Mouse (Mus musculus) cerebellum, postnatal 14 days (tissue): ENCODE data around the gene Rnpepl1.
"Not testable (repeated sequence)": the region's sequence is repeated elsewhere in the genome, so short reads cannot be mapped to it uniquely, and the experiment has no call there.

Experiments used
- DNase-seq, 2 experiments: peaks; one replicate each; pipeline ENCODE4 v3.0.0; 2021; ENCODE audit warnings: mixed read lengths in 2 of 2

Rnpepl1 gene

DNA sequence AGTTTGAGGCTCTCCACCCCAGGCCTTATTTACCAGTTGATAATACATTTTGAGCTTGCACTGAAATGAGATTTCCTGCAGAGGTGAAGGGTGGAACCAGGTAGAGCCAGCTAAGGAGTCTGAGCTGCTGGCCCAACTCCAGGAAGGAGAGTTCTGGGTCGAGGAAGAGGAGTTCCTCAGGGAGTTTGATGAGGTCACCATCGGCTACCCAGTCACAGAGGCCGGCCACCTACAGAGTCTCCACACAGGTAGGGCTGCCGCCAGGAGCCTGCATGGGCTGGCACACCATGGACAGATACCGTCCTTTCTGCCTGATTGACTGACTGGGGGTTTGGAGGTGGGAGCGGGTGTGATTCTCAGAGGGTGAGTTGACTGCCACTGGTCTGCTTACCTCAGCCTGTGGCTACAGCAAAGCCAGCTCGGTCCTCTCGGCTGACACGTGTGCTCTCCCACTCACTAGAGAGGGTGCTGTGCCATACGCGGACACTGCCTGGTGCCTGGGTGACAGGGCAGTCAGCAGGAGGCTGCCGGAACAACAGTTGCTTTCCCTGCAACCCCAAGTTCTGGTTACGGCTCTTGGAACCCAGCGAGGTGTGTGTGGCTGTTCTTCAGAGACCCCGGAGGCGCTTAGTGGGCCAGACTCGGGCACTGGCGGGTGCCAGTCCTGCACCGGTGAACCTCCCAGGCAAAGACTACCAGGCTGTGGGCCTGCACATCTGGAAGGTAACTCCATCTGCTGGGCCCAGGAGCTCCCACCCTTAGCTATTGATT, 32.8 kb downstream of the Rnpepl1 start:
- no peak for DNase-seq

DNA sequence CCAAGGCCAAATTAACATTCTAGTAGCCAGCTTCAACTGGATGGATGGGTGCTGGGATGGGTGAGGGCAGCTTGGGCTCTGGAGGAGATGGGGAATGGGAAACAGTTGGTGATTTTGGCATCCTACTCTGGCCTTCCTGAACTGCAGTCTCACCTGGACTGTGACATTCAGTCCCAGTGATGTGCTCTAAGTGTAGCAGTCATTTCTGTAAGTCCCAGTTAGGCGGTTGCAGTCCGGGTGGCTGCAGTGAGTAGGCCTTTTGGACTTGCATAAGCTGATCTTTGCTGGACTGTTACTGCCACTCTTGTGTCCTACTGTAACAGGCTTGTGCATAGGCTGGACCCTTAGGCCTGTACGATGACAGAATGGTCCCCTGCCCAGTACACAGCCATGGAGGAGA, 37.4 kb downstream of the Rnpepl1 start:
- DNase-seq: no peak

DNA sequence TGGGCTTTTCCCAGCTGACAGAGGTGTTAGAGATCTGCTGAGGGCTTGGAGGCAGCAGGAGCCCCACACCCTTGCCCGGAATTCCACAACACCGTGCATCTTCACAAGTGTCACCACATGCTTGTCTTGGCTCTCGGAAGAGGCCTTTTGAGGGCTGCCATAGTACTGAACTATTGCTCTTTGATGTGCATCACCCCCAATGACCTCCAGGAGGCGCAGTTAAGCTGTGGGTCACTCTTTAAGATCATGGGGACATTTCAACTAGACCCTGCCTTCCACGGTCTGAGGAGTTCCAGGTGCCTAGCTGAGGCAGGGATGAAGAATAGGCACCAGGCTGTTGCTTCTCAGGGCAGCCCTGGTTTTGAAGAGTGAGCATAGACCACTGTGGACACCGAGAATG, 38.8 kb downstream of the Rnpepl1 start:
- peak; percentile 33 to 56 for DNase-seq

DNA sequence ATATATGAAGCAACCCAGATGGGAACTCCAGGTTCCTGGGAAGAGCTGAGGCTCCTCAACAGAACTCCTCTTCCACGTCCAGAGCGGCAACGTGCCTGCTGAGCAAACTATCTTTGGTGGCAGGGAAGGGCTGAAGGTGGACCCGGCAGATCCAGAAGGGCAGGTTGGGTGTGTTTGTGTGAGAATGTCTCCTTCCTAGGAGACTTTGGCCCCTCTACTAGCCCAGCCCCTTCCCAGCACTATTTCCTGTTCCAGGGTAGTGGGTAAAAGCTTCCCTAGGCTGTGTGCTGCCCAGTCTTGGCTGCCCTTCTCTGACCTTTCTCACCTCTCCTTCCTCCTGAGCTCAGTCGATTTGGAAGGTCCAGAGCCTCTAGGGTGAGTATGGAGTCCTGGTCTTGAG, 40.0 kb downstream of the Rnpepl1 start, which contains the start of gene Gpr35:
TSS of gene Gpr35 (plus strand) at position 259 of the 400 bp plus-strand sequence.
- no peak for DNase-seq

DNA sequence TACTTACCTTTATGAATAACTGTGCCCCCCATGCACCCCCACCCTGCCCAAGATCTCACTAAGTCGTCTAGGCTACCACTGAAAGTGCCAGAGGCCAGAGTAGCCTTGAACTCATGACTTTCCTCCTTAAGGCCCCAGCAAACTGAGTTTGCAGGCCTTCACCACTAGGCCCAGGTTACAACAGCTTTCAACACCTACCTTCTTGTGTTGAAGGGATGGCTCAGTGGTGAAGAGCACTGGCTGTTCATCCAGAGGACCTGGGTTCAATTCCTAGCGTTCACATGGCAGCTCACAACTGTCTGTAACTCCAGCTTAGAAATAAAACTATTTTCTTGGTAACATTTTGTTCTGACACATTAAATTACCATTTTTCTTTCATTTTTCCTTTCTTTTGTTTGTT, 43.1 kb downstream of the Rnpepl1 start:
- DNase-seq: no peak

DNA sequence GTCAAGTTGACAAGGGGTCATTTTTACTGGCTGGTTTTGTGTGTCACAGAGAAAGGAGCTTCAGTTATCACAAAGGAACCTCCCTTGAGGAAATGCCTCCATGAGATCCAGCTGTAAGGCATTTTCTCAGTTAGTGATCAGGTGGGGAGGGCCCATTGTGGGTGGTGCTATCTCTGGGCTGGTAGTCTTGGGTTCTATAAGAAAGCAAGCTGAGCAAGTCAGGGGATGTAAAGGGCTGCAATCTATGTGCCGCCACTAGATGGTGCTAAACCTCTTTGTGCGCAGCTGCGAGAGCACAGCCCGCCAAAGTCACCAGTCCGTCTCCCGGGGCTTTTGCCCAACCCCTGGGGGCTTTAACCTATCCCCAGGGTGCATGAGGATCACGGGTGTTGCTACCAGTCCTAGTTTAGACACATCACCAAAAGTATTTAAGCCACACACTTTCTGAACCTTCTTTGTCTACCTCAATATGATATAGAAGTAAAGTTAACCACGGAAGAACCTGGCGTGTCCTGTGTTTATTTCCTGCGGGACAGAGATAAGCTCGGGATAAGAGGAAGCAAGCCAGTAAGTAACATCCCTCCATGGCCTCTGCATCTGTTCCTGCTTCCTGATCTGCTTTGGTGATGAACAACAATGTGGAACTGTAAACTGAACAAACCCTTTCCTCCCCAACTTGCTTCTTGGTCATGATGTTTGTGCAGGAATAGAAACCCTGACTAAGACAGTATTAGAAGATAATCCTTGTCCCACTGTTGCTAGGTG, 46.2 kb downstream of the Rnpepl1 start:
- DNase-seq: peak; percentile 80 to 83

DNA sequence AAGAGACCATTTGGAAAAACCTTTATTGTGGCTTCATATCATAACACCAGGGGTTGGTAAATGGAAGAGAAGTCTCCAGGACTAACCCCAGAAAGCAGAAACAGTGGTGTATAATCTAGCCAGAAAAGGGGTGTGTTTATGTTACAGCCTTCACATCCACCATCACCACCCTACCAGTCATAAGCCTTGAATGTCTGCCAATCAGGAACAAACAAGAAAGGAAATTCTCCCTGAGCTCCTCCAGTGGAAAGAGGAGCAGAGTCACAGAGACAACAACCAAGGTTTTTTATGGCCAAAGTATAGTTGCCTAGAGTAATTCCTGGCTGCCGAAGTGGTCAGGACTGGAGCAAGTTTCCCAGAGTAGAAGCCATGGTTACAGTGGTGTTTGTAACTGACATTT, 48.4 kb downstream of the Rnpepl1 start:
- no peak for DNase-seq

DNA sequence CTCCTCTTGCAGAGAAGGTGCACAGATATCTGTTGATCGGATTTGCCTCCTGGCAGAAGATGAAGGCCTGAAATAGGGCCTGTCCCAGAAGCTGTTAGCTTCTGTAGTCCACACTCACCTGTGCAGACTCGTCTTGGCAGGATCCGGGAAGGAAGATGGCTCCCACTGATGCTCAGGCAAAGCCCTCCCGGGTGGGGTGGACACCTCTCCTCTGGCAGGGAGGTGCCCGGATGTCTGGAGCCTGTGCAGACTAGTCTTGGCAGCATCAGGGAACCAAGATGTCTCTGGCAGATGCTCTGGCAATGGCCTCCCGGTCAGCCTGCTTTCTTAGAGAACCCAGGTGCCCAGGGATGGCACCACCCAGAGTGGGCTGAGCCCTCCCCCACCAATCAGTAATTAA, 60.2 kb downstream of the Rnpepl1 start:
- DNase-seq: not testable (repeated sequence)

DNA sequence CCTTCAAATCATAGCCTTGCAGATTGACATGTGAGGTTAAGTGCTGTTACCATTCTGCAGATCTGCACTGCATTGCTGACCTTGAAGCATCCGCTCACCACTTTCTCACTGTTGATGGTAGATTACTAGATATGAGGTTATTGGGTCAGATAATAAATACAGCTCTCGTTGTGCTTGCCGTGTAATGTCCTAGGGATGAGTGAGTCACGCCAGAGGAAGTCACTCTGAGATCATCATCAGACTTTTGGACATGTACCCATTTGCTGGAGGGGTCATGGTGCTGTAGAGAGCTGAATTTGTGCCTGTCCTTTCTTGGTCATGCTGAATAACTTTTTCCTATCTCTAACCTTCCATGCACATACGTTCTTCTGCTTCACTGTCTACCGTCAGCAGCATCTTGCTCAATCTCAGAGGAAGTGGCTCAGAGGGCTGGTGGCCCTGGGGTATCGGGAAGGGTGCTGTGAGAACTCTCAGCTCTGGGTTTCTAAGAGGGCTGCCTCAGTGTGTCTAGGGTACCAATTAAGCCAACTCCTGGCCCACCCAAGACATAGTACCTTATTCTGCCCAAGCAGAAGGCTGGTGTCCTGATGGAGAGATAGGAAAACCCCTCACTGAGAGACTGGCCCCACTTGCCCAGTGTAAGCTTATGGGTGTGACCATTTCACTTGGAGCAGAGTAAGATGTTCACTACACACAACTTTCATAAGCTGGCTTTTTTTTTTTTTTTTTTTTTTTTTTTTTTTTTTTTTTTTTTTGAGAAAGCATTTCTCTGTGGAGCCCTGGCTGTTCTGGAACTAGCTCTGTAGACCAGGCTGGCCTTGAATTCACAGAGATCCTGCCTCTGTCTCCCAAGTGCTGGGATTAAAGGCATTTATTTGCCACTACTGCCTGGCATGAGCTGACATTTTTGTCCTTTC, 61.6 kb downstream of the Rnpepl1 start:
- no peak for DNase-seq

DNA sequence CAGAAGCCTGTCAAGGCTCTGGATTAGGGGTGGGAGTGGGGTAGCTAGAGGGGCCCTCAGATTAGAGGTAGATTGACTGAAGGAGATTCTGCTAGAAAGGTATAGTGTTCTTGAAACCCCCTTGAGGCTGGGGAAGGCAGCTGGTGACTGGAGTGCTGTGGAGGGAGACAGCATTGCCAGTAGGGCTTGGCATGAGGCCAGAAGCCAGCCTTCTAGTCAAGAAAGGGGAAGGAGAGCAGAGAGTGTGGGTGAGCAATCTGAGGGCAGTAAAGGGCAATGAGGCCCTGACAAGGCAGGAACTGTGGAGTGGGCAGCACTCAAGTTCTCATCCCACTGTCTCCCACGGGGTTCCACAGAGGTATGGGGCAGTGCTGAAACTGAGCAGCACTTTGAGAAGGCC, 62.3 kb downstream of the Rnpepl1 start:
- peak; percentile 34 to 69 for DNase-seq
